Mouse (Mus musculus) brown adipose tissue, adult 24 weeks (tissue): ENCODE results near the gene Atp8a2. TPM values are rescaled to one million over a fixed set of nuclear protein-coding genes. Genes with fewer than 3 reads are reported as not detected.
"Not testable (repeated sequence)": the region's sequence is repeated elsewhere in the genome, so short reads cannot be mapped to it uniquely, and the experiment has no call there.

Source experiments
- H3K27ac ChIP-seq: fragments of 200-500 bp; replicated peaks from 2 replicates; pipeline ENCODE4 v1.5.1; 2012; ENCODE audit warnings: low read depth, mild to moderate bottlenecking, low read length
- H3K4me1 ChIP-seq: fragments of 200-500 bp; 2 replicates; pipeline ENCODE4 v1.6.1; 2012; ENCODE audit warnings: low read length, mixed read lengths; ENCODE audit not compliant: control insufficient read depth, insufficient read depth, insufficient read length
- H3K4me3 ChIP-seq: fragments of 200-500 bp; 2 replicates; pipeline ENCODE4 v1.5.1; 2012; ENCODE audit warnings: low read depth, mild to moderate bottlenecking, low read length, moderate library complexity; ENCODE audit not compliant: insufficient read depth
- polyA plus RNA-seq: library from polyadenylated mRNA; stranded (reverse); fragments of >200 nt; gene quantifications from 2 replicates; pipeline ENCODE4 v1.2.4, GENCODE M21; 2012; ENCODE audit not compliant: missing spikeins, insufficient read depth, insufficient read length

Atp8a2 gene
- polyA plus RNA-seq, 1 experiment = not detected

DNA sequence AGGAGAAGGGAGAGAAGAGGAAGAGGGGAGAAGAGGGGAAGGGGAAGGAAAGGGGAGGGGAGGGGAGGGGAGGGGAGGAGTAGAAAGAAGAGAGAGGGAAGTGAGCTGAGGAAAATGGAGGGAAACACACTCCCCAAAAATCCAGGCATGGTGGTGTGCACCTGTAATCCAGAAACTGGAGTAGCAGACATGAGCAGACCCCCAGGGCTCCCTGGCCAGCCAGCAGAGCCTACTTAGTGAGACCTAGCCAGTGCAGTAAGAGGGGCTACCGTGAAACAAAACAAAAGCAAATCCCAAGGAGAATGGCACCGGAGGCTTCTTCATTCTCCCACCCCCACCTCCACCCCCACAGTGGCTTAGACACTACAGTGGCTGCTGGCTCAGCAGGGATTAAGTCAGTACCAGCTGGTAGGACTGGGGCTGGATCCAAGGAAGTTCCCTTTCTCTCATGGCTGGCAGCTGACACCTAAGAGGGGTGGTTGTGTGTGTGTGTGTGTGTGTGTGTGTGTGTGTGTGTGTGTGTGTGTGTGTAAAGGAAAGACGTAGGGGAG, 359.2 kb downstream of the Atp8a2 start:
- H3K4me1 ChIP-seq, H3K4me3 ChIP-seq, H3K27ac ChIP-seq: not testable (repeated sequence)

DNA sequence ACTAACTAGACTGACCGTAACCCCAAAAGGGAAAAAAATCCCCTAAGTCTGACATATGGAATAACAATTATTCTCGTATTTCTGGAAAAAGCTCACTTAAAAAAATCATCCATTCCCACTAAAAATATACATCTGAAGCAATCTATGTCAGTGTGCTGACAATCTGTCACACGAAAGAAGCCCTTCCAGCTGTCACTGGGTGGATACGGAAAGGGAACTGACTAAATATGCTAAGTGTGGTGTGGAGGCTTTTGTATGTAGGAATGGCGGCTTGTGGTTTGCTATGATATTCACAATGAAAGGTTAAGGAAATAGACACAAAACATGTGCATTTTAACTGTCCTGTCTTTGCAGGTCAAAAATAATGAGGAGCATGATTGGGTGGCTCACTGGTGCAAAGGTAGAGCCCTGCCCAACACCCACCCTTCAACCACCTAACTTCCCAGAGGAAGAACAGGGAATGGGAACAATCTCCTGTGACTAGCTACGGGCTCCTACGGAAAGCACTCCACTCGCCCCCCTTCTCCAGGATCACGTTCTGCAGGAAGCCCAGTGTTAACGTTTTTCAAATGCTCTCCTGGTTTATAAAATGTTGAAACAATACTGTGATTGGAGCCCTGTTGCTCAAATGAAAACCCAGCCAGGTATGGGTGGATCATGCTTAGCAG, 360.0 kb downstream of the Atp8a2 start:
- H3K27ac ChIP-seq = no peak overlapping the region
- H3K4me1 ChIP-seq = no peaks in the 10 kb centered on the region
- no peak overlapping the region for H3K4me3 ChIP-seq

DNA sequence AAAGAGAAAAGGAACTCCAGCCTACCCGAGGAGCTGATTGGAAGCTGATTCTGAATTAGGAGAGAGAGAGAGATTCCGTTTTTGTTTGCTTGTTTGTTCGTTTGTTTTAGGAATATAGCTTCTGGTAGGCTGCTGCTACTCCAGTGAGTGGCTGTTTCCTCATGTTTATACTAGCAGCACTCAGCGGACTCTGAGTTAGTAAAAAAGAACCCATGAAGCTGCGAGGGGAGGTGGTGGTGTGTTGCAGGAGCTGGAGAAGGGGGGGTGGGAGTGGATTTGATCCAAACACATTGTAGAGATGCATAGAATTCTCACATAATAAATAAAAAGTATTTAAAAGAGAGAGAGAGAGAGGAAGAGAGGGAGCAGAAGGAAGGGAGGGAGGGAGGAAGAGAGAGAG, 367.4 kb downstream of the Atp8a2 start:
- Histone ChIP-seq H3K27ac (no peak overlapping the region), H3K4me3 (no peak overlapping the region)

DNA sequence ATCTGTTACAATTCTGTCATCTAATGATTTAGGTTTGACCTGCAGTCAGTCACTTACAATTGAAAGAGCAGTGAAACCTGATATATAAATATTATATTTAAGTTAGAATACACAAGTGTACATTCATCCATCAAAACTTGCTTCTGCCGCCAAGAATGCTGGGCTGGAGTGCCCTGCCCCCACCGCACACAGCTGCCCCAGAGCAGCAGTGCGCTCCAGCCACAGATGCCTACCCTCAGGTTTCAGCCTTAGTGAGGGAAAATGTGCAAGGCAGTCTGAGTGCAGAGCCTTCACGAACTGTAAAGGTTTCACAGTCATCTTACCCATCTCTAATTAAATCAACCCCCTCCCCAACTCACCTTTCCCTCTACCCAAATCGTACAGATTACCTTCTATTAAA, 369.6 kb downstream of the Atp8a2 start:
- Histone ChIP-seq H3K4me3 (no peak overlapping the region), H3K27ac (no peak overlapping the region), H3K4me1 (no peaks in the 10 kb centered on the region)

More for the DNA sequence above, 367.4 kb downstream of the Atp8a2 start:
- H3K4me1 ChIP-seq = no peaks in the 10 kb centered on the region

DNA sequence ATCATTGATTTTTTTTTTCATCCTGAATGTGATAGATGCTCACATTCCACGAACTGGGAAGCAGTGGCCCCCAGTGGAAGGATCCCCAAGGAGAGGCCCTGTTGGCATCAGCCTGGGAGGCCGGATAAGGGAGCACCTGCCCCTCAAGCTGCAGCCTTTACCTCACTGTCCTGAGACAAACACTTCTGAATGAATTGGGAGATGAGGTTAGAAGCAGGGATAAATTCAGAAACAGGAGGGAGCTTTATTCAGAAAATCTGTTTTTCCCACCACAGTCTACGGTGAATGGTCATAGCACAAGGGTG, 376.9 kb downstream of the Atp8a2 start:
- Histone ChIP-seq H3K27ac (no peak overlapping the region), H3K4me3 (no peak overlapping the region), H3K4me1 (no peaks in the 10 kb centered on the region)

DNA sequence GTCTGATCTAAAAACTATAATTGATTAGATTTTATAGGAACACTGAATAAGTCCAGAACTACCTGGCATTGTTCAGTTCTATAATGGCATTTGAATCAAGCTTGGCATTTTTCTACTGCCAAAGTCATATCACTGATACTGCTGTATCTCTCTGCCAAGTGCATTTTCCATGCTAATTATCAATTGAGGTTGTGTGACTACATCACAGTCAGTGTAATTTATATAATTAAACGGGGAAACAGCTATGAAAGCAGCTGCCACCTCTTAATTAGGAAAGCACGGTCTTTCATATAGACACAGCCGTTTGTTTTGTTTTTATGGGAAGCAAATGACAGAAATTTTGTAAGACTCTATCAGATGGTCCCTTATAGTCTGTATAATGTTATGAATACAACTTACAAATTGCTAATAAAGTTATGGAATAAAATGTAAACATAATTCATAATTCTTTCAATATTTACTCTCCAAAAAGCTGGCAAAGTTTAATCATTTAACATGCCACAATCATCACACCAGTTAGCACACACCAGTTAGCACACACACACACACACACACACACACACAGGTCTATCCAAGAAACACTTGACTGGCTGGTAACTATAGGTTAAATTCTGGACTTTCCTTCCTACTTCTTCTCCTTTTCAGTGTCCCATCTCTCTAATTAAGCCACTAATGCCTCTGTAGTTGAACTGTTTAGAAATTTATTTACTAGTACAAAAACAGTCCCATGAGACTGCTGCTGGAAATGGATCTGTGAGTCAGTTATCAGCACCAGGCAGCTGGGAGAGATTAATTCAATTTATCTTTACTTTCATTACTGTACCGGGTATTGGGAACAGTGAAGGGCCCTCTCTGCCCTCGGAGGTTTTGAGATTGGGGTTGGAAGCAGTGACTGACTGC, 377.5 kb downstream of the Atp8a2 start:
- Histone ChIP-seq H3K4me1 (no peaks in the 10 kb centered on the region), H3K4me3 (no peak overlapping the region), H3K27ac (no peak overlapping the region)

DNA sequence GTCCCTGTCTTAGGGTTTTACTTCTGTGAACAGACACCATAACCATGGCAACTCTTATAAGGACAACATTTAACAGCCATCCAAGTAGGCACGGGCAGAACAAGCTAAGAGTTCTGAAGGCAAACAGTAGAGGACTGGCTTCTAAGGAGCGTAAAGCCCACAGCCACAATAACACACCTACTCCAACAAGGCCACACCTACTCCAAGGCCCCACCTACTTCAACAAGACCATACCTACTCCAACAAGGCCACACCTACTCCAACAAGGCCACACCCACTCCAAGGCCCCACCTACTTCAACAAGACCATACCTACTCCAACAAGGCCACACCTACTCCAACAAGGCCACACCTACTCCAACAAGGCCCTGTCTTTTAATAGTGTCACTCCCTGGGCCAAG, 386.7 kb downstream of the Atp8a2 start:
- not testable (repeated sequence) for H3K4me1 ChIP-seq, H3K4me3 ChIP-seq, H3K27ac ChIP-seq

DNA sequence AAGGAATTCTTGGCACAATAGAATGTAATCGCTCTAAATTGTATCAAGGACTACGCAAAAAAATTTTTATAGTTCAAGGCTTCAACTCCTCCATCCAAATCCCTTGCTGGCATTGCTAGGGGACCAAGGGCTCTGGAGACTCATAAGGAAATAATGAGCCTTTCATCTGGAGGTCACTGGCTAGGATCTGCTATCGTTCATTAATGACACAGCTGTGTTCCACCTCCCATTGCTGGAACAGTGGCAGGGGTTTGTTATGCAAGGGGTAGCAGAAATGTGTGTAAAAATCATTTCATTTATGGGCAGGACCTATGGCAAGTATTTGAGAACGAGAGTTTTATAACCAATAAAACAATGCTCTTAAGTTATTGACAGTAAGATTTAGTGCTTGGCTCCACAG, 387.2 kb downstream of the Atp8a2 start:
- no peaks in the 10 kb centered on the region; the same call in 1 of the 2 replicates for H3K4me1 ChIP-seq
- no peak overlapping the region for H3K27ac ChIP-seq
- H3K4me3 ChIP-seq = no peak overlapping the region

DNA sequence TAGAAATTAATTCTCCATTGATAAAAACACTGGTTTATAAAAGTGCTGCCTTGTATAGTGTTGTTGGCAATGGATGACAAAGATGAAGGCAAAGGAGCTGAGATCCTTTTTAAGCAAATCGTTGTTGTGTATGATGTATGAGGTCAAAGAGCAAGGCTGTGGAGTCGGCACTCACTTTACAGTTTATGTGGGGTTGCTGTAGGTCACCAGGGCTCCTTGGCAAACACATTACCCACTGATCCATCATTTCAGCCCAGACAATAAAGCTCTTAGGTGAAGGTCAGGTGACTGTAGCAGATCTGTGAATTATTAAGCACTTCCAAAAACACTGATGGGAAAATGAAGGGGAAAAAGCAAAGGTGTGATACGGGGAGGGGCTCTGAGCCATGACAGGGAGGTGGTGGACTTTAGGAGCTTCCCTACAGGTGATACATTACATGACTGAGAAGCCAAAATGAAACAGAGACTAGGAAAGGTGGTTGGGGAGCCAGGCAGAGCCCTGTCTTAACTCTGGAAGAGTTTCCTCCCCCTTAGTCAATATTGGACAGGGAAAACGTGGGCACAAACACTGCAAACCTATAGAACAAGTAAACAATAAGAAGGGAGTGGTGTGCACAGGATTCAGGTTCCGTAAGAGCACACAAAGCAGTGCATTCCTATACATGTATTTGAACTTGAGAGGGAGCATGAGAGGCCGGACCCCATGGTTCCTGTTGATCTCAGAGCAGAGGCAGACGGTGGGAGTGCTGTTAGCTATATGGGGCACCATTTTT, 389.3 kb downstream of the Atp8a2 start:
- H3K4me3 ChIP-seq = no peak overlapping the region
- H3K4me1 ChIP-seq = no peaks in the 10 kb centered on the region; the same call in 1 of the 2 replicates
- no peak overlapping the region for H3K27ac ChIP-seq

DNA sequence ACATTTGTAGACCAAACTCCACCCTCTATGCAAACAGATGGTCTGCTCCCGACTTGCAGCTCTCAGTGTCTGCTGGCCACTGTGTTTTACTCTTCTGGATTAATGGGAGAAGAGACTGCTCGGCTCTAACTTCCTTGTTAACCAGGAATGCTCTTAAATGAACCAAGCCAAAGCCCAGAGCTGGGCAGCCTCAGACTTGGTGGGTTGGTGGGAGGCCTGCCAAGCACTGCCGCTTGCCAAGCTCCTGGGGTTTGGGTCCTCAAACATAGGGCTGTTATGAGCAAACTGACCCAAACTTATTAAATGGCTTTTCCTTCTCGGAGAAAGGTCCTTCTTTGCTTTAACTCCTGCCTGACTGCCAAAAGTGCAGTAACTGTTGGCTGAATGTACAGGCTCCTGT, 390.1 kb downstream of the Atp8a2 start:
- Histone ChIP-seq H3K4me1 (no peaks in the 10 kb centered on the region; the same call in 1 of the 2 replicates), H3K4me3 (no peak overlapping the region), H3K27ac (no peak overlapping the region)

DNA sequence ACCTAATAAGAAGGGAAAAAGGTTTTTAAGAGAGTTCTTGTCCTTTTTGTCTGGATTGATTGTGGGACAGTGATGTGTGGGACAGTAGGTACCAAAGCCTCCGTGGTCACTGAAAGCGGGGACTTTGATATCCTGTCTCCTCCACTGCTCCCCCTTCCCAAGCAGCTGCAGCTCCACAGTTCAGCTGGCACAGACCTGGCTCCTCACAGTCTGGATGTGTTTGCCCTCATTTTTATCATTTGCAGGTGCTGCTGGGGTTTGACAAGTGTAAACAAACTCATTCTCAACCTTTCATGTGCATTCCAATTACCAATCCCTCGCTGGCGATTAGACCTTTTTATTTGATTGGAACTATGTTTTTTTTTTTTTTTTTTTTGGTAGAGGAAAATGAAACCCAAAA, 390.8 kb downstream of the Atp8a2 start:
- Histone ChIP-seq H3K27ac (no peak overlapping the region), H3K4me1 (no peaks in the 10 kb centered on the region; the same call in 1 of the 2 replicates), H3K4me3 (no peak overlapping the region)

DNA sequence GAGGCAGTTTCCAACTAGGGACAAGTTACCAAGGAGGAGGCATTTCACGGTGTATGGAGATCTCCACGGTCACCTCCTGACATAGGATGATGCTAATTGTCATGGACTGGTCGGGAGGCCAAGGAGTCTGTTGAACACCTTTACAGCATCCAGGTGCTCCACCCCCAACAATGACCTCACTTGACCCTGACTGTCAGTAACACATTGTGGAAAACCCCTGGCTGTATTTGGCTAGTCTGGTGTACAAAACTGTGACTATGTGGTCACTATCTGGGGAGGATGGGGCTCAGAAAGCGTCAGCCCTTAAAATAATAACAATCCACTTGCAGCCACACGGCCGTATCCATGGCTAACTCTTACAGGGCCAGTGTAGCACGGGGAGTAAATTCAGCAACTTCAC, 391.3 kb downstream of the Atp8a2 start:
- H3K4me3 ChIP-seq = no peak overlapping the region
- no peak overlapping the region for H3K27ac ChIP-seq
- H3K4me1 ChIP-seq = no peaks in the 10 kb centered on the region; the same call in 1 of the 2 replicates

DNA sequence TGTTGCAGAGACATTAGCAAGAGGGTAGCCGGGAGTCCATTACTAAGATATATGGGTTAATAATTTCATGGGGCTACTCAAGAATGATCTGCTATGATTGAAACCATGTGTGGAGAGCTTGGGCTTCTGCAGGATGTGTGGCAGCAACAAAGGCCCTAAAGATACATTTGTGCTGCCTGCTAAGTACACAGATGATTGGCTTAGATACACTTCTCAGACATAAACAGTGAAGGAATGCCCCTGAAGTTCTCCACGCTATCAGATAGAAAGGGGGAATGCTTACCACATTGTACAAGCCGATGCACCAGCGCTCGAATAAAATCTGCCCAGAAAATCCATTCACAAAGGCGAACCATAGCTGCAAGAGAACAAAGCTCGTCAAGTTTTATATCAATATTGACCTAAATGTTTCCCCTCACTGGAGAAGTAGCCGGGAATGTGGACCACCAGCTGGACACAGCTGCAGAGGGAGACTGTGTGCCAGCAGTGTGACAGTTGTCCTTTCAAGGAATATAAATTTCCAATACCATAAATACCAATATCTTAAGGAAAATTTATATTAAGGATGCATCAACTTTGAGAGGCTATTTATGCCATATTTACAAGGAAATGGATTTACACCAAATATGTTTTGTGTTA, 394.9 kb downstream of the Atp8a2 start:
- no peak overlapping the region for H3K27ac ChIP-seq
- H3K4me1 ChIP-seq = no peaks in the 10 kb centered on the region; the same call in 1 of the 2 replicates
- H3K4me3 ChIP-seq = no peak overlapping the region

DNA sequence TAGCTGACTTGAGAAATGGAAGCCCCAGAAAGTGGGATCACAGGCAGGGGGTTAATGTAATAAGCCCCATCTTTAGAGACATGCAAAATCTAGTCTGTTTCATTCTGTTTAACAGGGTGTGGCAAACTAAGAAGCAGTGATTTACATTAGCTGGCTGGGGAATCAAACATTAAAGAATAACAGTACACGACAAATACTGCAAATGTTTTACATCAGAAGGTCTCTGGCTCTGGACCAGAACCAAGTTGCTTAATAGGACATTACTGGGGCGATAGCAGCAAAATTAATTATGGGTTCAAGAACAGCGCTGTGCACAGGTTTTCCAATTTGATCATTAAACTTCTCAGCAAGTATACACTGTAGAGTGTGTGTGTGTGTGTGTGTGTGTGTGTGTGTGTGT, 397.5 kb downstream of the Atp8a2 start:
- H3K27ac ChIP-seq = no peak overlapping the region
- no peak overlapping the region for H3K4me3 ChIP-seq
- H3K4me1 ChIP-seq = no peaks in the 10 kb centered on the region

DNA sequence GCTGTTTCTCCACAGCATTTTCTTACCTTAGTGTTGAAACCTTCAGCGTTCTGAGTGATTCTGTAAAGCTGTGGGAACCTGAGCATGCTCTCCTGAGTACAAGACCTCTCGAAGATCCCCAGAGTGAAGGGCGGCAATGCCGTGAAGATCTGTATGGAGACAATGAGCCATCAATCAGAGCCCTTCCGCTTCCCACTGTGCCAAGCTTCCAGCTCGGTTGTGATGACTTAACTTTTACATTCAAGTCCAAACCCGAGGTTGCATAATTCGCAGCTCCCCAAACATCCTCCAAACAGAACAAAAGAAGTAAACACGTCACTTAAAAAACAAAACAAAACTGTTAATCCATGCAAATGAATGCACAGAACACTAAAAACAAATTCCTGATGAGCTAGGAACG, 403.1 kb downstream of the Atp8a2 start:
- H3K4me1 ChIP-seq = no peaks in the 10 kb centered on the region
- no peak overlapping the region for H3K27ac ChIP-seq
- no peak overlapping the region for H3K4me3 ChIP-seq
